ENCODE assay signal across 11 mouse cellular contexts in the genomic region with DNA sequence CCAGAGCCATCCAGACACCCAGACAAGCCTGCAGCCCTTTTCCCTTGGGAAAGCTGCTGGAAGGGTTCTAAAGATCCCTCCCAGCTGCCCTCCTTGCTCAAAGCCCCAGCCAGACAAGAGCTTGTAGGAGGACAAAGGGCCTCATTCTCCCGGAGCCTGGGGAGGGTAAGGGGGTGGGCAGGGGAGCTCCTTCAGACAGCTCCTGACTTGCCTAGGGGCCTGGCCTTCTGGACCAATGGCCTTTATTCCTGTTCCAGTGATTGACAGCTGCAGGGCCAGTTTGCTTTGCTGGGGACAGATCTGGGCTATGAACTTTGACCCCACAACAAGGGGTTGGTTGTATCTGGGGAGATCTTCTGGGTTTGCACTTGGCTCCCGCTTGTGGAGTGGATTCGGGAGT. TPM values are rescaled to one million over a fixed set of nuclear protein-coding genes. Genes with fewer than 3 reads are reported as not detected.
A peak's percentile ranks its signal among the peaks of the same experiment; 100 is the strongest.
DNase-seq lines count a peak whose midpoint lies in the region; ATAC-seq lines count a peak whose summit lies in the region.
"Had no signal": no experiment of that assay in that cellular context is flagged by ENCODE, and none has a peak within 500 bp of the region (broad histone marks: within the 10 kb centered on the region; RNA-seq: fewer than 3 reads in every experiment).

No protein-coding gene starts in this region.

- H3K36me3 ChIP-seq in hindbrain, embryonic 12.5 days = no peaks in the 10 kb centered on the region
- H3K36me3 ChIP-seq in midbrain, embryonic 11.5 days (ENCODE audit: control insufficient read depth, insufficient read depth, low read length) = no peaks in the 10 kb centered on the region

- no peak overlapping the region; the same call in 1 of the 2 replicates for H3K27ac ChIP-seq in hindbrain, embryonic 12.5 days
- H3K27ac ChIP-seq in midbrain, embryonic 11.5 days (ENCODE audit: low read depth, low read length) = peak overlapping the region; percentile 71; the same call in 1 of the 2 replicates
- H3K27ac ChIP-seq: liver, embryonic 14.5 days had no signal

- H3K27me3 ChIP-seq in hindbrain, embryonic 12.5 days = no peaks in the 10 kb centered on the region
- H3K27me3 ChIP-seq in midbrain, embryonic 11.5 days (ENCODE audit: control insufficient read depth, insufficient read depth, low read length) = no peaks in the 10 kb centered on the region

- DNase-seq in Muller cell, postnatal 12 days (ENCODE audit: inconsistent ontology term) = peak; percentile 42
- DNase-seq in embryo, embryonic 10 days (ENCODE audit: low spot score) = peak; percentile 68
- DNase-seq in midbrain, embryonic 11.5 days (ENCODE audit: low spot score, missing footprints) = peak; percentile 89
- no peak for DNase-seq in adrenal gland, adult 2 months
- no peak for DNase-seq in urinary bladder, postnatal 10 days (ENCODE audit: low spot score)
- no peak for DNase-seq in right cerebral cortex, adult 2 months (ENCODE audit: low spot score in 2 of 2)

- peaks cover 11% of the 10 kb centered on the region for H3K4me1 ChIP-seq in hindbrain, embryonic 12.5 days
- H3K4me1 ChIP-seq in midbrain, embryonic 11.5 days (ENCODE audit: control insufficient read depth, insufficient read depth, low read length) = peaks cover 7% of the 10 kb centered on the region

- H3K9me3 ChIP-seq in hindbrain, embryonic 12.5 days (replicated peaks) = no peaks in the 10 kb centered on the region
- H3K9me3 ChIP-seq in midbrain, embryonic 11.5 days (ENCODE audit: control insufficient read depth, low read length) = no peaks in the 10 kb centered on the region; the same call in 1 of the 2 replicates

- no peak overlapping the region for H3K4me2 ChIP-seq in hindbrain, embryonic 12.5 days (replicated peaks)
- H3K4me2 ChIP-seq in midbrain, embryonic 11.5 days = no peak overlapping the region

- no peak overlapping the region for H3K4me3 ChIP-seq in hindbrain, embryonic 12.5 days
- H3K4me3 ChIP-seq in midbrain, embryonic 11.5 days (ENCODE audit: low read depth, low read length) = no peak overlapping the region
- H3K4me3 ChIP-seq: erythroblast, embryonic 14.5 days had no signal

- ATAC-seq in hindbrain, embryonic 12.5 days (ENCODE audit: low FRiP score) = peak; percentile 66
- peak; percentile 83 for ATAC-seq in midbrain, embryonic 11.5 days (ENCODE audit: low FRiP score)

- WGBS in hindbrain, embryonic 12.5 days = 14% methylated on average over 3 of the region's 3 CpGs
- WGBS in midbrain, embryonic 11.5 days = 5% methylated on average over 3 of the region's 3 CpGs

- H3K9ac ChIP-seq in hindbrain, embryonic 12.5 days = 0 out of 2 replicates have a peak overlapping the region, but pooled peaks have one; percentile 18
- H3K9ac ChIP-seq in midbrain, embryonic 11.5 days (ENCODE audit: low read length) = 0 out of 2 replicates have a peak overlapping the region, but pooled peaks have one; percentile 13
- H3K9ac ChIP-seq: liver, embryonic 14.5 days had no signal

RNA-seq across cellular contexts. Expression of a gene that starts 47.6 kb away (rescaled TPM):
- polyA plus RNA-seq in hindbrain, embryonic 12.5 days (2016; fragmentation: Nextera tagmentation; extraction: Ambion mirVana) = 17.2 and 19.0 TPM in 2 replicates
- 16.6 and 17.2 TPM in 2 replicates for polyA plus RNA-seq in midbrain, embryonic 11.5 days (2014; fragmentation: Nextera tagmentation; extraction: Ambion mirVana)
- total RNA-seq in adrenal gland, adult 2 months (2021) = 10 to 100 TPM; 21.4 to 24.7 TPM
- polyA plus RNA-seq in adrenal gland, adult 2 months (2012; rRNA removed) = 13.5 and 16.6 TPM in 2 replicates

RNA-seq across cellular contexts. Expression of a gene that starts 57.6 kb away (rescaled TPM):
- not detected in 2 replicates for polyA plus RNA-seq in hindbrain, embryonic 12.5 days (2016; fragmentation: Nextera tagmentation; extraction: Ambion mirVana)
- 0.12 TPM in 1 of 2 replicates, not detected in the other for polyA plus RNA-seq in midbrain, embryonic 11.5 days (2014; fragmentation: Nextera tagmentation; extraction: Ambion mirVana)
- total RNA-seq in adrenal gland, adult 2 months (2021) = 1 to 10 TPM in 1 of 2 experiments, not detected in 1; 1.4 TPM
- 0.31 TPM in 1 of 2 replicates, not detected in the other for polyA plus RNA-seq in adrenal gland, adult 2 months (2012; rRNA removed)
- total RNA-seq: MEL had no signal
- polyA plus RNA-seq: erythroblast, embryonic 14.5 days; heart, postnatal 0 days had no signal

Comparison
In these comparisons a context has a peak if more than half of its experiments do, and no peak if none do; other contexts are left out.
1. DNase-seq: peak in Muller cell, postnatal 12 days (single experiment), embryo, embryonic 10 days (single experiment) and midbrain, embryonic 11.5 days (single experiment); none in adrenal gland, adult 2 months (single experiment), urinary bladder, postnatal 10 days (single experiment) and right cerebral cortex, adult 2 months (0 of 2).